20 mouse cellular contexts compared by ENCODE assay signal in genomic region chr7:97872396-97872795, GRCm38 (mm10). TPM values are rescaled to one million over a fixed set of nuclear protein-coding genes. Genes with fewer than 3 reads are reported as not detected.
DNase-seq lines count a peak whose midpoint lies in the region; TF ChIP-seq lines count a peak whose summit lies in the region.
"Had no signal": no experiment of that assay in that cellular context is flagged by ENCODE, and none has a peak within 500 bp of the region (broad histone marks: within the 10 kb centered on the region; RNA-seq: fewer than 3 reads in every experiment).

No protein-coding gene starts in this region.

- no peak for TF ChIP-seq CTCF in layer of hippocampus, adult 2 months (conservative IDR thresholded peaks at IDR 0.05)

- no peak overlapping the region for H3K4me3 ChIP-seq in layer of hippocampus, adult 2 months
- H3K4me3 ChIP-seq: embryonic facial prominence, embryonic 13.5 days; heart, embryonic 13.5 days; left cerebral cortex, adult 2 months; midbrain, embryonic 15.5 days had no signal

- peak; percentile 46 to 56 for DNase-seq in cerebellum, postnatal 10 days
- DNase-seq in cerebellum, postnatal 4 days (ENCODE audit: low spot score in 2 of 2): no peak
- DNase-seq in heart, adult 11 months: peak; percentile 1
- no peak for DNase-seq in heart, adult 8-10 months (ENCODE audit: low spot score)
- DNase-seq in layer of hippocampus, adult 2 months (ENCODE audit: low spot score in 2 of 2): peak; percentile 33 to 52
- no peak for DNase-seq in layer of hippocampus, adult 9-10 months (ENCODE audit: low spot score)
- DNase-seq in adipocyte (ENCODE audit: low spot score): peak; percentile 12
- DNase-seq in urinary bladder, postnatal 36 days (ENCODE audit: low spot score in 2 of 2): no peak
- DNase-seq: adrenal gland, postnatal 14 days; cerebellum, adult 8-10 months; lung, adult 18-20 months; lung, postnatal 14 days; thymus, postnatal 14 days had no signal

- H3K27ac ChIP-seq in layer of hippocampus, adult 2 months: peak overlapping the region; percentile 24; the same call in 1 of the 2 replicates
- H3K27ac ChIP-seq: embryonic facial prominence, embryonic 13.5 days; heart, embryonic 13.5 days; left cerebral cortex, adult 2 months; midbrain, embryonic 15.5 days had no signal

RNA-seq across cellular contexts. Expression of gene Gdpd4, which starts 47.4 kb away (rescaled TPM):
- total RNA-seq in heart, adult 8-10 months (2022): not detected
- total RNA-seq in layer of hippocampus, adult 2 months (2021): not detected
- total RNA-seq: adrenal gland, postnatal 14 days; heart, postnatal 25 days; left cerebral cortex, adult 2 months; megakaryocyte, adult 5-6 weeks; neutrophil, adult 5-6 weeks had no signal

Comparison
In these comparisons a context has a peak if more than half of its experiments do, and no peak if none do; other contexts are left out.
1. DNase-seq: peak in cerebellum, postnatal 10 days (2 of 2), heart, adult 11 months (single experiment), layer of hippocampus, adult 2 months (2 of 2) and adipocyte (single experiment); none in cerebellum, postnatal 4 days (0 of 2), heart, adult 8-10 months (single experiment), layer of hippocampus, adult 9-10 months (single experiment) and urinary bladder, postnatal 36 days (0 of 2).